Mouse (Mus musculus): ENCODE measurements around the gene Ttll13. TPM values are rescaled to one million over a fixed set of nuclear protein-coding genes. Genes with fewer than 3 reads are reported as not detected.
A peak's percentile ranks its signal among the peaks of the same experiment; 100 is the strongest.

The Ttll13 gene
- total and polyA plus RNA-seq, 2 experiments from 2014 or later: 0.48 to 1.4 TPM

- DNase-seq (no peak), ATAC-seq (no peak)
- no peaks in the 10 kb centered on the region for H3K4me1 ChIP-seq (ENCODE audit: insufficient read depth)
- 98% methylated on average over 4 of the region's 4 CpGs for WGBS
- H3K9me3 ChIP-seq (ENCODE audit: low read length): no peaks in the 10 kb centered on the region
- H3K27me3 ChIP-seq (ENCODE audit: insufficient read depth, low read length): no peaks in the 10 kb centered on the region
- H3K4me3 ChIP-seq (ENCODE audit: low read depth, low read length): no peak overlapping the region
- no peak overlapping the region for H3K27ac ChIP-seq (ENCODE audit: low read depth, low read length)
- H3K4me2 ChIP-seq (ENCODE audit: low read depth): no peak overlapping the region
- no peak overlapping the region for H3K9ac ChIP-seq
- peaks cover 3% of the 10 kb centered on the region; the same call in 1 of the 2 replicates for H3K36me3 ChIP-seq (ENCODE audit: insufficient read depth)
- no peak for TF ChIP-seq CTCF (IDR thresholded peaks at IDR 0.05; ENCODE audit: low read depth)
Observed at GRCm38 (mm10) chr7:80244851-80245250, 1.3 kb upstream of the Ttll13 start.

- DNase-seq: no peak
- Histone ChIP-seq H3K27me3 (ENCODE audit: insufficient read depth, low read length) (no peaks in the 10 kb centered on the region), H3K4me2 (ENCODE audit: low read depth) (peak overlapping the region; percentile 59), H3K36me3 (ENCODE audit: insufficient read depth) (no peaks in the 10 kb centered on the region), H3K9me3 (ENCODE audit: low read length) (no peaks in the 10 kb centered on the region), H3K4me3 (ENCODE audit: low read depth, low read length) (peak overlapping the region; percentile 50; the same call in 1 of the 2 replicates), H3K9ac (peak overlapping the region; percentile 62), H3K4me1 (ENCODE audit: insufficient read depth) (no peaks in the 10 kb centered on the region), H3K27ac (ENCODE audit: low read depth, low read length) (no peak overlapping the region)
- TF ChIP-seq CTCF (IDR thresholded peaks at IDR 0.05; ENCODE audit: low read depth): no peak
- WGBS: 72% methylated on average over 7 of the region's 7 CpGs
- ATAC-seq: no peak
Observed at GRCm38 (mm10) chr7:80246859-80247258, 683 bp downstream of the Ttll13 start.

- H3K27me3 ChIP-seq (ENCODE audit: insufficient read depth, low read length): peaks cover 4% of the 10 kb centered on the region; the same call in 1 of the 2 replicates
- H3K9me3 ChIP-seq (ENCODE audit: low read length): no peaks in the 10 kb centered on the region
- H3K36me3 ChIP-seq (ENCODE audit: insufficient read depth): no peaks in the 10 kb centered on the region
- H3K4me3 ChIP-seq (ENCODE audit: low read depth, low read length): no peak overlapping the region
- 81% methylated on average over 7 of the region's 7 CpGs for WGBS
- ATAC-seq: no peak
- DNase-seq: no peak
- TF ChIP-seq CTCF (IDR thresholded peaks at IDR 0.05; ENCODE audit: low read depth): no peak
- H3K4me1 ChIP-seq (ENCODE audit: insufficient read depth): no peaks in the 10 kb centered on the region
- H3K9ac ChIP-seq: no peak overlapping the region
- H3K4me2 ChIP-seq (ENCODE audit: low read depth): no peak overlapping the region
- no peak overlapping the region for H3K27ac ChIP-seq (ENCODE audit: low read depth, low read length)
Observed at GRCm38 (mm10) chr7:80252437-80252836, 6.3 kb downstream of the Ttll13 start.

GRCm38 (mm10) chr7:80252886-80253285, 6.7 kb downstream of the Ttll13 start:
- DNase-seq (no peak), ATAC-seq (no peak)
- Histone ChIP-seq H3K9me3 (ENCODE audit: low read length) (no peaks in the 10 kb centered on the region), H3K36me3 (ENCODE audit: insufficient read depth) (no peaks in the 10 kb centered on the region), H3K9ac (no peak overlapping the region), H3K4me1 (ENCODE audit: insufficient read depth) (no peaks in the 10 kb centered on the region), H3K4me3 (ENCODE audit: low read depth, low read length) (no peak overlapping the region), H3K27ac (ENCODE audit: low read depth, low read length) (no peak overlapping the region), H3K4me2 (ENCODE audit: low read depth) (no peak overlapping the region), H3K27me3 (ENCODE audit: insufficient read depth, low read length) (peaks cover 7% of the 10 kb centered on the region)
- 87% methylated on average over 11 of the region's 11 CpGs for WGBS
- TF ChIP-seq CTCF (IDR thresholded peaks at IDR 0.05; ENCODE audit: low read depth): no peak

- ATAC-seq (no peak), DNase-seq (no peak)
- H3K9ac ChIP-seq: no peak overlapping the region
- no peaks in the 10 kb centered on the region for H3K36me3 ChIP-seq (ENCODE audit: insufficient read depth)
- no peak overlapping the region for H3K4me2 ChIP-seq (ENCODE audit: low read depth)
- no peaks in the 10 kb centered on the region for H3K9me3 ChIP-seq (ENCODE audit: low read length)
- no peaks in the 10 kb centered on the region for H3K4me1 ChIP-seq (ENCODE audit: insufficient read depth)
- 79% methylated on average over 2 of the region's 2 CpGs for WGBS
- no peak for TF ChIP-seq CTCF (IDR thresholded peaks at IDR 0.05; ENCODE audit: low read depth)
- no peak overlapping the region for H3K27ac ChIP-seq (ENCODE audit: low read depth, low read length)
- peaks cover 19% of the 10 kb centered on the region for H3K27me3 ChIP-seq (ENCODE audit: insufficient read depth, low read length)
- no peak overlapping the region for H3K4me3 ChIP-seq (ENCODE audit: low read depth, low read length)
Observed at GRCm38 (mm10) chr7:80255981-80256380, 9.8 kb downstream of the Ttll13 start.

GRCm38 (mm10) chr7:80257706-80258105, 11.5 kb downstream of the Ttll13 start:
- Histone ChIP-seq H3K4me2 (ENCODE audit: low read depth) (no peak overlapping the region), H3K9me3 (ENCODE audit: low read length) (no peaks in the 10 kb centered on the region), H3K36me3 (ENCODE audit: insufficient read depth) (no peaks in the 10 kb centered on the region), H3K4me3 (ENCODE audit: low read depth, low read length) (no peak overlapping the region), H3K4me1 (ENCODE audit: insufficient read depth) (peaks cover 7% of the 10 kb centered on the region), H3K27me3 (ENCODE audit: insufficient read depth, low read length) (peaks cover 19% of the 10 kb centered on the region), H3K9ac (no peak overlapping the region), H3K27ac (ENCODE audit: low read depth, low read length) (no peak overlapping the region)
- DNase-seq (no peak), ATAC-seq (no peak)
- 76% methylated on average over 2 of the region's 2 CpGs for WGBS
- TF ChIP-seq CTCF (IDR thresholded peaks at IDR 0.05; ENCODE audit: low read depth): no peak

- 27% methylated on average over 40 of the region's 40 CpGs for WGBS
- peaks cover 19% of the 10 kb centered on the region for H3K36me3 ChIP-seq (ENCODE audit: insufficient read depth)
- H3K4me2 ChIP-seq (ENCODE audit: low read depth): peak within 1 kb of the TSS; percentile 76
- H3K27me3 ChIP-seq (ENCODE audit: insufficient read depth, low read length): peaks cover 19% of the 10 kb centered on the region
- DNase-seq (peak; percentile 91), ATAC-seq (peak; percentile 97)
- H3K9me3 ChIP-seq (ENCODE audit: low read length): no peaks in the 10 kb centered on the region
- TF ChIP-seq CTCF (IDR thresholded peaks at IDR 0.05; ENCODE audit: low read depth): peak; percentile 56
- peak within 1 kb of the TSS; percentile 78 for H3K9ac ChIP-seq
- peaks cover 7% of the 10 kb centered on the region for H3K4me1 ChIP-seq (ENCODE audit: insufficient read depth)
- H3K27ac ChIP-seq (ENCODE audit: low read depth, low read length): peak within 1 kb of the TSS; percentile 82
- peak within 1 kb of the TSS; percentile 67 for H3K4me3 ChIP-seq (ENCODE audit: low read depth, low read length)
Observed at GRCm38 (mm10) chr7:80260625-80261371, 14.6 kb downstream of the Ttll13 start, which contains the start of gene Ngrn. TSS of gene Ngrn (plus strand) at chr7:80261215.
